Mouse (Mus musculus) kidney, postnatal 4 days (tissue): ENCODE results near the gene Rad9a.

ENCODE experiments used
- DNase-seq, 2 experiments: peaks; one replicate each; pipeline ENCODE4 v3.0.0; 2021; ENCODE audit warnings: mixed read lengths in 2 of 2

Rad9a gene

GRCm38 (mm10) chr19:4217855-4218254, 16.4 kb upstream of the Rad9a start:
- no peak for DNase-seq

DNA sequence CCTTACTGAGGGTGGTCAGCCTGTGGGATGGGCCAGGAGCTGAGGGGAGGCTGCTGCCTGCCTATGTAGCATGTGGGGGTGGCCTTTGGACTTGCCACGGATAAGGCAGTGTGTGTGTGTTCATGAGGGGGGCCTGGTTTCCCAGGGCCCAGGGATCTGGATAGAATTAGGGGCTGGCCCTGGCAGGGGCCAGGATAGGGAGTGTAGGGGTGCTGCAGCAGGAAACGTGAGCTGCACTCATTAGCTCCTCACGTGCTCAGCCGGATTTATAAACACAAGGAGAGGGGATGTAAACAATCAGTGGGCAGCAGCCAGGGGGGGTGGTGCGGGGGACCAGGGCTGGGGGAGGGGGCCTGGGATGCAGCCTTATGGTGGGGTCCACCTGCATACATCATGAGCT, 15.7 kb upstream of the Rad9a start:
- DNase-seq: peak in 1 of 2 experiments; percentile 21

DNA sequence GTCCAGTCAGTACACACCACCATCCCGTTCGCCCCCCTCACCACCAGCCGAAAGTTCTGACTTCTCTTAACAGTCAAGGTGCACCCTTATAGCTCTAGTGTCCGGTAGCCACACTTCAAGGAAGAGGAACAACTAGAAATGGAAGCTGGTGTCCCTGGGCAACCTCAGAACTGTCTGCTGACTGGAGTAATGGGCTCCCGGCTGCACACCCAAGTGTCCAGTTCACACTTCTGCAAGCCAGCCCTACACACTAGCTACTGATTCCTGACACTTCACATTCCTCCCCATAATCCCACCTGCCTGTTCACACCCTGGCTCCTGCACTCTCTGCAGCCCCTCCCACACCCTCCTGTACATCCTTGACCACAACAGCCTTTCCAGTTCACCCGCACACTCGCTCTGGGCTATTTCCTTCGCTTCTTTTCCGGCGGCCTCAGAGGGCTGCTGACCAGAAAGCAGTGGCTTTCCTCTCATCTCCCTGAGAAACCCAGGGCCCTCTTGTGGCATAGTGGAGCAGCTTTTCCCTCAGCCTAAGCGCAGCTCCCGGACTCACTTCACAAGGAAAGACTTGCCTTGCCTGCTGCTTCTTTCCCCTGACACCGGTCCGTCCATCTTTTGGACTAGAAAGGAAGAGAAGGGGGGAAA, 14.7 kb upstream of the Rad9a start:
- DNase-seq: peak; percentile 73 to 82

- DNase-seq: peak in 1 of 2 experiments; percentile 48
Observed at GRCm38 (mm10) chr19:4215451-4215840, 14.0 kb upstream of the Rad9a start.

- peak; percentile 63 to 79 for DNase-seq
Observed at GRCm38 (mm10) chr19:4214771-4215450, 13.4 kb upstream of the Rad9a start.

- DNase-seq: peak; percentile 73 to 84
Observed at GRCm38 (mm10) chr19:4214071-4214770, 12.8 kb upstream of the Rad9a start, which contains the start of the genes Clcf1 and AC109138.7. TSS of gene Clcf1 (plus strand) at chr19:4214238. TSS of gene AC109138.7 (plus strand) at chr19:4214357.

DNA sequence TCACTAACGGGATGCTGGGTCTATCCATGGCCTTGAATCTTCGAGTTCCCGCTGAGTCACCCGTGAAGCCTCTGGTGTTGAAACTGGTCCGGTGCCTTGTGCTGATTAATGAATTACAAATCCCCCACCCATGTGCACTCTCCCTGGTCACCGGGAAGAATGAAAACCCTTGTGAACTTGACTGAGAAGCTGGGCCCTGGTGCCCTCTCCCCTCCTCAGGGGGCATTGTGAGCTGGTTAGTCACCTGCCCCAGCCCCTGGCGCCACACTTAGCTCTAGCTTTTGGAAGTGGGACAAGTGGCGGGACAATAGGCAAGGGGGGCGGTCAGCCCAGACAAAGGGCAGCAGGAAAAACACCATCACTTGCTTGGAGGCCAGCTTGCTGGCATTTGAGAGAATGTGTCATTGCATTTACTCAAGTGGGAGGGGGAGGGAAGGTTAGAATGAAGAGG, 12.1 kb upstream of the Rad9a start:
- DNase-seq: peak; percentile 55 to 74

DNA sequence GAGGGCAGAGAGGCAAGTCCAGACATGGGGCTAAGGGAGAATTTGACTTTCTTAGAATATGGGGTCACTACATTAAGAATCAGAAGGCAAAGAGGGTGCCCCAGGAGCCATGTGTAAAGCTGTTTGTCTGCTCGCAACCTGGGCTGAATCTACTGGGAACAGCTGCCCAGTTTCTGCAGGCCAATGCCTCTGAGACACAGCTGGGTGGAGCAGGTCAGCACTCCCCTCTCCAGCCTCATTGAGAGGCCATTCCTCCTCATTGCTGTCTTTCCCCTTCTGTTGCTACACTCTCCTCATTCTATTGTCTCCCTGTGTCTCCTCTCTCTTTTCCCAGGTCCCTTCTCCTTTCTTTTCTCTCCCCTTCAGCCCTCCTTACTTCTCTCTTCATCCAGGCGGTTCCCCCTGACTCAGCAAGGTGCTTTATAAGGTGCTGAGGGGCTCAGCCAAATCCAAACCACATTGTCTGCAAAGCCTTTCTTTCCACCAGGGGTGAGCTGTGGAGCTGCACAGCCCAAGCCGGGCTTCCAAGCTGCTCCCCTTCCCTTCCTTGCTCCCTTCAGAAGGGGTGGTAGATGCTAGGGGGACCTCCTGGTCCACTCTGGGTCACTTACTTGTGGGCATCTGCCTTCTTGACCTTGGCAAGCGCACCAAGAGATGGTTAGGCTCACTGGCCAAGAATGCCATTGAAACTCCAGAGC, 10.6 kb upstream of the Rad9a start:
- peak in 1 of 2 experiments; percentile 12 for DNase-seq

GRCm38 (mm10) chr19:4208563-4208962, 7.1 kb upstream of the Rad9a start:
- DNase-seq: no peak

DNA sequence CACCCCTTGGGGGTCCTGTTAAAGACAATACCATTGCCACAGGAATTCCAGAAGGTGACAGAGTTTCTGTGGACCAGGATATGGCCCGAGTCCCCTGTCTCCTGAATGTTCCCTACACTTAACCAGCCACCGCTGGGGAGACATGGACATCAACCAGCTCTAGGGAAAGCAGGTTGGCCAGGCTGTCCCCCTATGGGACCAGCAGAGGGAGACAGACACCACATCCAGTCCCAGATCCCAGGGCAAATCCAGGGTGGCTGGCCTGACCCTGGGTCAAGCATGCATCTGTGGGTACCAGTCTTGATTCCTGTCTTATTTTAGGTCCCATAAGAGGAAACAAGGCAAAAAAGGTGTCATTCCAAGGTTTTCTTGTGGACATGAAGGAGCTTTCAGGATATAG, 5.5 kb upstream of the Rad9a start:
- DNase-seq: peak; percentile 80 to 87

DNA sequence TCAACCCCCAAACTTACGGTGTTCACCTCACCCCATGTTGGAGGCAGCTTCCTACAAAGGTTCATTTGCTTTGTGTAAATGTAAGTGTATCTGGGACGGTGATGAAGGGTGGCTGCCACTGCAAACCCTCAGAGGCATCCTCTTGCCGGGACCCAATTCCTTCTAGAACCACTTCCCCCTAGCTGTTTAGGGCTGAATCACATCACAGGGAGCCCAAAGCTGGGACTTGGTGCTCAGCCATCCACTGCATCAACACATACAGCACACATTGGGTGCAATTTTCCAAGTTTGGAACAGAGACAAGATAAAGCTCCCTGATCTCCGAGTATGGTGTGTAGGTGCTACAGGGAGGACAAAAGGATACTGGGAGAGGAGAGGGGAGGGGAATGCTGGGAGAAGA, 3.4 kb upstream of the Rad9a start:
- peak in 1 of 2 experiments; percentile 10 for DNase-seq

- peak in 1 of 2 experiments; percentile 9 for DNase-seq
Observed at GRCm38 (mm10) chr19:4203604-4204326, 2.3 kb upstream of the Rad9a start.

GRCm38 (mm10) chr19:4203148-4203547, 1.7 kb upstream of the Rad9a start:
- DNase-seq: no peak

- no peak for DNase-seq
Observed at GRCm38 (mm10) chr19:4202149-4202548, 687 bp upstream of the Rad9a start.

- DNase-seq: no peak
Observed at GRCm38 (mm10) chr19:4197180-4197579, 4.3 kb downstream of the Rad9a start.

DNA sequence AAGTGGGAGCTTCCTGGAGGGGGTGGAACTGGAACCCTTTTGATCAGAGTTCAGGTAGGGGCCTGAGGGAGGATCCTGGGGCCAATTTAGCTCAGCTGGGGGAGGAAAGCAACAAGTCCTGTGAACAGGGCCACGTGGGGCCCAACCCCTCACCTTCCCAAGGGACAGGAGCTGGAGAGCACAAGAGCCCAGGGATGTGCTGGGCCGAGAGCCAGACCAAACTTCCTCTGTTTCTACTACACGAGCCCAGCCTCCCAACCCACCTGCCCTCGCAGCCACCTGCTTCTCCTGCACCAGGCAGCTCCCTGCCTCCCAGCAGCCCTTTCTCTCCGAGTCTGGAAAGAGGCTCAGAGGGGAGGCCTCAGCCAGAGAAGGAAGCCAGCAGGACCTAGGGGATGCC, 4.9 kb downstream of the Rad9a start:
- peak; percentile 43 to 54 for DNase-seq

- peak in 1 of 2 experiments; percentile 9 for DNase-seq
Observed at GRCm38 (mm10) chr19:4196048-4196447, 5.4 kb downstream of the Rad9a start.

- DNase-seq: peak in 1 of 2 experiments; percentile 15
Observed at GRCm38 (mm10) chr19:4194776-4195650, 6.4 kb downstream of the Rad9a start.

DNA sequence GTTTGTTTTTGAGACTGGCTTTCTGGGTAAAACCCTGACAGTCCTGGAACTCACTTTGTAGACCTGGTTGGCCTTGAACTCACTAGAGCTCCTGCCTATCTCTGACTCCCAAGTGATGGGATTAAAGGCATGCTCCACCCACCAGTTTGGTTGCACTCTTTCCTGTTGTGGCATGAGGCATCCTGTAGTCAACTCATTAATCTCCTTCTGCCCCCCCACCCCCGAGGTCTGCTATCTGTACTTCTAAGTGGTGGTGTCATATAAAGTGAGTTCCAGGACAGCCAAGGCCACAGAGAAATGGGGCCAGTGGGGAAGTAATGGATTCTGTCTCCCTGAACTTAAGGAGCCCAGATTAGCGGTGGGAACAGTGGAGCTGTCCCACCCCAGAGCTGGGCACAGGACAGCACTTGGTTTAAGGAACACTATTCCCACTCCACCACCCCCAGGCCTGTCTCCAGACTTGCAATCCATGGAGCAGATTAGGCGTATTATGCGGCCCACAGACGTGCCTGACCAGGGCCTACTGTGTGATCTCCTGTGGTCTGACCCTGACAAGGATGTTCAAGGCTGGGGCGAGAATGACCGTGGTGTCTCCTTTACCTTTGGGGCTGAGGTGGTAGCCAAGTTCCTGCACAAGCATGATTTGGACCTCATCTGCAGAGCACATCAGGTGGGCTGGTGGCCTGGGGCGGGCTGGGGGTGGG, 7.3 kb downstream of the Rad9a start:
- no peak for DNase-seq

DNA sequence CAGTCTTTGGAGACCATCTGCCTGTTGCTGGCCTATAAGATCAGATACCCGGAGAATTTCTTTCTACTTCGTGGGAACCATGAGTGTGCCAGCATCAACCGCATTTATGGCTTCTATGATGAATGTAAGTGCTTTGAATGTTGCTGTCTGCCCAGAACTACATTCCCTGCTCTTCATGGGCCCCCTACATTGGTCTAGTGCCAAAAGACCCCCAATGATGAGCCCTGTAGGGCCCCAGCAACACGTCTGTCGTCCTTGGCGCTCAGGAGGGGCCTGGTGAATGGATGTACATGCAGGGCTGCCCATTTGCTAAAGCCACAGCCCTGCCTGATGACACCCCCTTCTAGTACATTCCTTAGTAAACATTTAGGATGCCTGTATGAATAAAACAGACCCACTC, 8.3 kb downstream of the Rad9a start:
- peak in 1 of 2 experiments; percentile 8 for DNase-seq
